In the genomic region with DNA sequence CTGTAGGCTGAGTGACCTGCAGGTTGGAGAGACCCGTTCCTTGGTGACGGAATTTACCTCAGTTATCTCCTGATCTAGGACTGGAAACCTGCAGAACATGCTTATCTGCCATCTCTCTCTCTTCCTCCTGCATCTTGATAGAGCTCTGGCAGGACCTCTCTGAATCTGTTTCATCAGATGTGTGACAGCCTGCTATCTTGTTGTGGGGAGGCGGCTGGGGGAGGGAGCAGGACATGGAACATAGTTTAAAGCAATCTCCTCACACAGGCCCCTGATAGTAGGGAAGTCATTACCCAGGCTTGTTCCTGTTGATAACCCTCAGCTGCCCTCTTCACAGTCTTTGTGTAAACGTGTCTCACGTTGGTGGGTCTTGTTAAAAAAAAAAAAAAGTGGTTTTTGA, we compare ENCODE assay signal across 15 mouse cellular contexts. TPM values are rescaled to one million over a fixed set of nuclear protein-coding genes. Genes with fewer than 3 reads are reported as not detected.
DNase-seq lines count a peak whose midpoint lies in the region; ATAC-seq and TF ChIP-seq lines count a peak whose summit lies in the region.
"Had no signal": no experiment of that assay in that cellular context is flagged by ENCODE, and none has a peak within 500 bp of the region (broad histone marks: within the 10 kb centered on the region; RNA-seq: fewer than 3 reads in every experiment).

No protein-coding gene starts in this region.

- H3K4me1 ChIP-seq in lung, postnatal 0 days (ENCODE audit: insufficient read depth, low read depth, low read length): no peaks in the 10 kb centered on the region
- H3K4me1 ChIP-seq: forebrain, embryonic 13.5 days; hindbrain, embryonic 13.5 days had no signal

- H3K27me3 ChIP-seq in lung, postnatal 0 days (replicated peaks; ENCODE audit: insufficient read depth, low read length): no peaks in the 10 kb centered on the region
- H3K27me3 ChIP-seq: forebrain, embryonic 13.5 days; hindbrain, embryonic 13.5 days; kidney, embryonic 15.5 days had no signal

- WGBS in lung, postnatal 0 days: 12% methylated on average over 5 of the region's 5 CpGs

- H3K4me3 ChIP-seq in lung, postnatal 0 days (ENCODE audit: low read depth, low read length): no peak overlapping the region
- H3K4me3 ChIP-seq: forebrain, embryonic 13.5 days; hindbrain, embryonic 13.5 days; kidney, embryonic 15.5 days; midbrain, embryonic 10.5 days had no signal

- no peak for TF ChIP-seq EP300 in lung, postnatal 0 days (IDR thresholded peaks at IDR 0.05)

- DNase-seq in kidney, postnatal 10 days: peak; percentile 18
- no peak for DNase-seq in kidney, postnatal 36 days
- peak; percentile 34 for DNase-seq in c-Kit-positive CD71-positive TER-119-negative erythroid progenitor cells, embryonic 14.5 days (ENCODE audit: low read depth)
- DNase-seq in layer of hippocampus, postnatal 36 days: peak; percentile 44 to 52
- peak; percentile 35 for DNase-seq in thymus, postnatal 25 days
- no peak for DNase-seq in gastrocnemius, postnatal 4 days (ENCODE audit: low spot score in 2 of 2)
- DNase-seq in testis, postnatal 14 days (ENCODE audit: low spot score): no peak
- DNase-seq in lung, postnatal 0 days (ENCODE audit: low spot score): no peak
- DNase-seq: adrenal gland, postnatal 36 days; cerebellum, adult 8-10 months had no signal

- ATAC-seq in lung, postnatal 0 days: no peak
- ATAC-seq: forebrain, embryonic 13.5 days had no signal

- H3K9ac ChIP-seq in lung, postnatal 0 days (replicated peaks; ENCODE audit: low read depth): no peak overlapping the region
- H3K9ac ChIP-seq: forebrain, embryonic 13.5 days; hindbrain, embryonic 13.5 days; kidney, embryonic 15.5 days; liver, embryonic 14.5 days had no signal

- no peak overlapping the region for H3K27ac ChIP-seq in lung, postnatal 0 days (ENCODE audit: low read length)
- H3K27ac ChIP-seq: forebrain, embryonic 13.5 days; hindbrain, embryonic 13.5 days; kidney, embryonic 15.5 days; liver, embryonic 14.5 days; midbrain, embryonic 10.5 days had no signal

- H3K36me3 ChIP-seq in lung, postnatal 0 days (ENCODE audit: insufficient read depth, low read length): no peaks in the 10 kb centered on the region
- H3K36me3 ChIP-seq: hindbrain, embryonic 13.5 days; kidney, embryonic 15.5 days; midbrain, embryonic 10.5 days had no signal

- H3K9me3 ChIP-seq in lung, postnatal 0 days (ENCODE audit: low read length): no peaks in the 10 kb centered on the region
- H3K9me3 ChIP-seq: forebrain, embryonic 13.5 days; hindbrain, embryonic 13.5 days; kidney, embryonic 15.5 days; midbrain, embryonic 10.5 days had no signal

- TF ChIP-seq CTCF in lung, postnatal 0 days (IDR thresholded peaks at IDR 0.05): no peak

- no peak overlapping the region for H3K4me2 ChIP-seq in lung, postnatal 0 days (replicated peaks; ENCODE audit: low read depth, low read length)
- H3K4me2 ChIP-seq: forebrain, embryonic 13.5 days; hindbrain, embryonic 13.5 days; kidney, embryonic 15.5 days had no signal

RNA-seq across cellular contexts. Expression of a gene that starts 5.3 kb away (rescaled TPM):
- 100 to 1,000 TPM; 228 to 265 TPM for total RNA-seq in layer of hippocampus, postnatal 36 days (2021)
- 100 to 1,000 TPM; 146 to 154 TPM for total RNA-seq in gastrocnemius, postnatal 4 days (2021)
- 45.3 and 50.9 TPM in 2 replicates for polyA plus RNA-seq in lung, postnatal 0 days (2015; fragmentation: Nextera tagmentation; extraction: Ambion mirVana)

RNA-seq across cellular contexts. Expression of a gene that starts 20.8 kb away (rescaled TPM):
- 10 to 100 TPM in 1 of 2 experiments, 1 to 10 TPM in 1; 9.6 to 10.7 TPM for total RNA-seq in layer of hippocampus, postnatal 36 days (2021)
- 10 to 100 TPM; 10.5 to 10.7 TPM for total RNA-seq in gastrocnemius, postnatal 4 days (2021)
- 13.4 and 16.3 TPM in 2 replicates for polyA plus RNA-seq in lung, postnatal 0 days (2015; fragmentation: Nextera tagmentation; extraction: Ambion mirVana)

RNA-seq across cellular contexts. Expression of a gene that starts 45.1 kb away (rescaled TPM):
- 100 to 1,000 TPM; 182 to 194 TPM for total RNA-seq in layer of hippocampus, postnatal 36 days (2021)
- total RNA-seq in gastrocnemius, postnatal 4 days (2021): 100 to 1,000 TPM; 107 to 124 TPM
- 42.0 and 42.3 TPM in 2 replicates for polyA plus RNA-seq in lung, postnatal 0 days (2015; fragmentation: Nextera tagmentation; extraction: Ambion mirVana)

Comparison
In these comparisons a context has a peak if more than half of its experiments do, and no peak if none do; other contexts are left out.
1. DNase-seq: peak in kidney, postnatal 10 days (single experiment), c-Kit-positive CD71-positive TER-119-negative erythroid progenitor cells, embryonic 14.5 days (single experiment), layer of hippocampus, postnatal 36 days (2 of 2) and thymus, postnatal 25 days (single experiment); none in kidney, postnatal 36 days (0 of 2), gastrocnemius, postnatal 4 days (0 of 2), testis, postnatal 14 days (single experiment) and lung, postnatal 0 days (single experiment).